Mouse (Mus musculus): ENCODE data around the gene Emd.

Emd gene

GRCm38 (mm10) chrX:74273422-74274322, 19.2 kb downstream of the Emd start:
- no peak for DNase-seq (ENCODE audit: low spot score in 2 of 2)

- no peak for DNase-seq (ENCODE audit: low spot score in 2 of 2)
Measured at GRCm38 (mm10) chrX:74277916-74278315, 23.4 kb downstream of the Emd start.

GRCm38 (mm10) chrX:74281041-74281731, 26.7 kb downstream of the Emd start:
- DNase-seq (ENCODE audit: low spot score in 2 of 2), result no peak

GRCm38 (mm10) chrX:74281732-74282394, 27.4 kb downstream of the Emd start, which contains the start of the genes Taz and Dnase1l1:
Gene Taz (plus strand): TSS chrX:74281912.
Gene Dnase1l1 (minus strand): TSS chrX:74282337.
- peak; percentile 27 to 46 for DNase-seq (ENCODE audit: low spot score in 2 of 2)

GRCm38 (mm10) chrX:74282395-74283091, 28.1 kb downstream of the Emd start:
- peak; percentile 79 to 82 for DNase-seq (ENCODE audit: low spot score in 2 of 2)

- DNase-seq (ENCODE audit: low spot score in 2 of 2), result peak in 1 of 2 experiments; percentile 2
Measured at GRCm38 (mm10) chrX:74283092-74283437, 28.6 kb downstream of the Emd start.

- no peak for DNase-seq (ENCODE audit: low spot score in 2 of 2)
Measured at GRCm38 (mm10) chrX:74293431-74293830, 38.9 kb downstream of the Emd start.

GRCm38 (mm10) chrX:74296538-74297448, 42.3 kb downstream of the Emd start, which contains the start of gene Atp6ap1:
Gene Atp6ap1 (plus strand): TSS chrX:74297097.
- DNase-seq (ENCODE audit: low spot score in 2 of 2), result peak; percentile 84 to 87

- no peak for DNase-seq (ENCODE audit: low spot score in 2 of 2)
Measured at GRCm38 (mm10) chrX:74298348-74298747, 43.9 kb downstream of the Emd start.

GRCm38 (mm10) chrX:74299721-74300120, 45.2 kb downstream of the Emd start:
- no peak for DNase-seq (ENCODE audit: low spot score in 2 of 2)

- DNase-seq (ENCODE audit: low spot score in 2 of 2), result peak; percentile 72 to 74
Measured at GRCm38 (mm10) chrX:74304867-74305700, 50.6 kb downstream of the Emd start, which contains the start of gene Gdi1. Gene Gdi1 (plus strand): TSS chrX:74304998.

All from thymus, postnatal 10 days (tissue).